Mouse (Mus musculus): ENCODE data around the gene Gmeb1.
"Not testable (repeated sequence)": the region's sequence is repeated elsewhere in the genome, so short reads cannot be mapped to it uniquely, and the experiment has no call there.

Gmeb1 gene

GRCm38 (mm10) chr4:132261514-132262357, at the start of gene Gmeb1:
Gmeb1 (minus strand) TSS chr4:132261602.
- DNase-seq (ENCODE audit: low spot score) = peak; percentile 79

- peak; percentile 45 for DNase-seq (ENCODE audit: low spot score)
These were observed 48.6 kb upstream of the Gmeb1 start for GRCm38 (mm10) chr4:132309849-132310472.

GRCm38 (mm10) chr4:132309140-132309848, 47.9 kb upstream of the Gmeb1 start:
- DNase-seq (ENCODE audit: low spot score) = no peak

GRCm38 (mm10) chr4:132308437-132309139, 47.2 kb upstream of the Gmeb1 start:
- peak; percentile 81 for DNase-seq (ENCODE audit: low spot score)

- no peak for DNase-seq (ENCODE audit: low spot score)
These were observed 44.6 kb upstream of the Gmeb1 start for GRCm38 (mm10) chr4:132306004-132306403.

GRCm38 (mm10) chr4:132305276-132305675, 43.9 kb upstream of the Gmeb1 start:
- no peak for DNase-seq (ENCODE audit: low spot score)

GRCm38 (mm10) chr4:132303484-132303883, 42.1 kb upstream of the Gmeb1 start:
- DNase-seq (ENCODE audit: low spot score) = not testable (repeated sequence)

GRCm38 (mm10) chr4:132302939-132303479, 41.6 kb upstream of the Gmeb1 start, which contains the start of gene Rab42:
Rab42 (minus strand) TSS chr4:132303385.
- DNase-seq (ENCODE audit: low spot score) = peak; percentile 36

- DNase-seq (ENCODE audit: low spot score) = no peak
These were observed 40.9 kb upstream of the Gmeb1 start for GRCm38 (mm10) chr4:132301965-132302938.

GRCm38 (mm10) chr4:132301486-132301885, 40.1 kb upstream of the Gmeb1 start:
- DNase-seq (ENCODE audit: low spot score) = no peak

- DNase-seq (ENCODE audit: low spot score) = no peak
These were observed 38.4 kb upstream of the Gmeb1 start for GRCm38 (mm10) chr4:132299849-132300248.

GRCm38 (mm10) chr4:132295696-132296390, 34.4 kb upstream of the Gmeb1 start:
- DNase-seq (ENCODE audit: low spot score) = no peak

- no peak for DNase-seq (ENCODE audit: low spot score)
These were observed 32.4 kb upstream of the Gmeb1 start for GRCm38 (mm10) chr4:132293682-132294240.

GRCm38 (mm10) chr4:132292988-132293387, 31.6 kb upstream of the Gmeb1 start:
- no peak for DNase-seq (ENCODE audit: low spot score)

- no peak for DNase-seq (ENCODE audit: low spot score)
These were observed 30.4 kb upstream of the Gmeb1 start for GRCm38 (mm10) chr4:132291624-132292335.

- no peak for DNase-seq (ENCODE audit: low spot score)
These were observed 29.7 kb upstream of the Gmeb1 start for GRCm38 (mm10) chr4:132291056-132291455.

GRCm38 (mm10) chr4:132288840-132289239, 27.4 kb upstream of the Gmeb1 start:
- DNase-seq (ENCODE audit: low spot score) = not testable (repeated sequence)

GRCm38 (mm10) chr4:132275949-132276348, 14.5 kb upstream of the Gmeb1 start:
- no peak for DNase-seq (ENCODE audit: low spot score)
